Mouse (Mus musculus) heart, postnatal 10 days (tissue): Measurements from ENCODE around the gene Jchain. TPM values are rescaled to one million over a fixed set of nuclear protein-coding genes. Genes with fewer than 3 reads are reported as not detected.
"Not testable (repeated sequence)": the region's sequence is repeated elsewhere in the genome, so short reads cannot be mapped to it uniquely, and the experiment has no call there.

ENCODE experiments used
- DNase-seq, 2 experiments: peaks; one replicate each; pipeline ENCODE4 v3.0.0; 2021
- intact Hi-C: fragments of 180-260 bp; cut with DNase I; formaldehyde crosslinking; loops from one replicate; pipeline ENCODE4 v1.15.1; 2025
- total RNA-seq, 2 experiments: library from RNA; stranded (reverse); gene quantifications; 2 replicates each; pipeline ENCODE4 v1.2.3; 2021

The Jchain gene
- total RNA-seq, result under 1 TPM; 0.17 to 0.31 TPM

- intact Hi-C loops, result no loop called here
- DNase-seq, result no peak
Measured at GRCm38 (mm10) chr5:88527657-88528056, at the start of gene Jchain. Gene Jchain, minus strand, starts transcription at chr5:88527891.

- DNase-seq, result no peak
- intact Hi-C loops, result no loop called here
Measured at GRCm38 (mm10) chr5:88575506-88576338, 48.0 kb upstream of the Jchain start.

GRCm38 (mm10) chr5:88574829-88575228, 47.1 kb upstream of the Jchain start:
- DNase-seq, result no peak
- intact Hi-C loops, result no loop called here

- intact Hi-C loops, result loop anchor here (5.0 to 10.0 kb wide), 3 partner anchors 58 to 195 kb away; partner anchors contain the start of genes Dck and Grsf1
- no peak for DNase-seq
Measured at GRCm38 (mm10) chr5:88569541-88569940, 41.9 kb upstream of the Jchain start.

GRCm38 (mm10) chr5:88566034-88566841, 38.5 kb upstream of the Jchain start:
- DNase-seq, result no peak
- intact Hi-C loops, result loop anchor here (5.0 to 10.0 kb wide), 3 partner anchors 61 to 199 kb away; partner anchors contain the start of genes Dck and Grsf1

GRCm38 (mm10) chr5:88565148-88566033, 37.7 kb upstream of the Jchain start:
- peak; percentile 80 to 85 for DNase-seq
- intact Hi-C loops, result loop anchor here (5.0 to 10.0 kb wide), 3 partner anchors 62 to 199 kb away; partner anchors contain the start of genes Dck and Grsf1

- intact Hi-C loops, result loop anchor here (5.0 to 10.0 kb wide), 3 partner anchors 63 to 200 kb away; partner anchors contain the start of genes Dck and Grsf1
Measured at GRCm38 (mm10) chr5:88564501-88565147, 36.9 kb upstream of the Jchain start, which contains the start of gene Rufy3. Gene Rufy3, plus strand, starts transcription at chr5:88565040.

GRCm38 (mm10) chr5:88562863-88563780, 35.4 kb upstream of the Jchain start:
- DNase-seq, result no peak

More at GRCm38 (mm10) chr5:88564501-88565147, 36.9 kb upstream of the Jchain start, which contains the start of gene Rufy3:
- DNase-seq, result peak; percentile 89 to 91

GRCm38 (mm10) chr5:88561080-88561814, 33.6 kb upstream of the Jchain start:
- intact Hi-C loops, result loop anchor here (10.0 kb wide), 1 partner anchor 204 kb away; the partner anchor contains the start of gene Dck
- DNase-seq, result no peak

More at GRCm38 (mm10) chr5:88562863-88563780, 35.4 kb upstream of the Jchain start:
- intact Hi-C loops, result loop anchor here (10.0 kb wide), 1 partner anchor 202 kb away; the partner anchor contains the start of gene Dck

GRCm38 (mm10) chr5:88558991-88559390, 31.3 kb upstream of the Jchain start:
- DNase-seq, result no peak
- intact Hi-C loops, result no loop called here

GRCm38 (mm10) chr5:88554086-88554886, 26.6 kb upstream of the Jchain start, which contains the start of gene Utp3:
Gene Utp3, plus strand, starts transcription at chr5:88554462.
- DNase-seq, result peak; percentile 98 to 99
- intact Hi-C loops, result loop anchor here (5.0 kb wide), 1 partner anchor 168 kb away; the partner anchor contains the start of gene Mob1b

GRCm38 (mm10) chr5:88553271-88554085, 25.8 kb upstream of the Jchain start:
- intact Hi-C loops, result loop anchor here (5.0 kb wide), 1 partner anchor 169 kb away; the partner anchor contains the start of gene Mob1b
- no peak for DNase-seq

GRCm38 (mm10) chr5:88545536-88545935, 17.8 kb upstream of the Jchain start:
- intact Hi-C loops, result no loop called here
- no peak for DNase-seq

GRCm38 (mm10) chr5:88544411-88544810, 16.7 kb upstream of the Jchain start:
- DNase-seq, intact Hi-C loops: not testable (repeated sequence)

GRCm38 (mm10) chr5:88542651-88543282, 15.1 kb upstream of the Jchain start:
- intact Hi-C loops, result no loop called here
- peak; percentile 59 to 77 for DNase-seq
